Mouse (Mus musculus) mesoderm, embryonic 11.5 days (tissue): ENCODE measurements around the gene Sbk3.

ENCODE experiments used
- DNase-seq: peaks from one replicate; pipeline ENCODE4 v3.0.0-alpha.2; 2012; ENCODE audit warnings: low read depth, low spot score

Sbk3 gene

DNA sequence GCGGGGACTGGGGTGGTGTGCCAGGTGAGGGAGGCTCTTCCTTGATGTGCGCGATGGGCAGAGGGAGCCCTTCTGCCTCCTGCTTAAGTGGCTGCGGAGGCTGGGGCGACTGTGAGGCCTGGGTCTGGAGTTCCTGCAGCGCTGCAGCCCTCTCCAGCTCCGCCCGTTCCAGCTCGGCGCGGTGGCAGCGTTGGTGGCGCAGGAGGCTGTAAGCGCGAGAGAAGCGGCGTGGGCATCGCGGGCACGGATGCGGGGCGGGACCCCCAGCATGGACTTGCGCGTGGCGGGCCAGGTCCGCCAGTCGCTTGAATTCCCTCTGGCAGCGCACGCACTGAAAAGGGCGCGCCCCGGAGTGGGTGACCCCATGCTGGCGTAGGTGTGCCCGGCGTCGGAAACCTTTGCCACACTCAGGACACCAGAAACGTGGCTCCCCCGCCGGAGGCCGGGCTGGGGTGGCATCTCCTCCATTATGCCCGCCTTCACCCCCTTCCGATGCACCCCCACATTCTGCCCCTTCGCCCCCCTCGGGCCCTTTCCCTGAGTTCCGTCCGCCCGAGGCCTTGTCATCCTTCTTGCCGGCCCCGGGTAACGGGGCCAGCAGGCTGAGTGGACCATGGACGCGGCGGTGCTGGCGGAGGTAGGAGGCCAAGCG lies 22.5 kb upstream of the Sbk3 start:
- DNase-seq: no peak

DNA sequence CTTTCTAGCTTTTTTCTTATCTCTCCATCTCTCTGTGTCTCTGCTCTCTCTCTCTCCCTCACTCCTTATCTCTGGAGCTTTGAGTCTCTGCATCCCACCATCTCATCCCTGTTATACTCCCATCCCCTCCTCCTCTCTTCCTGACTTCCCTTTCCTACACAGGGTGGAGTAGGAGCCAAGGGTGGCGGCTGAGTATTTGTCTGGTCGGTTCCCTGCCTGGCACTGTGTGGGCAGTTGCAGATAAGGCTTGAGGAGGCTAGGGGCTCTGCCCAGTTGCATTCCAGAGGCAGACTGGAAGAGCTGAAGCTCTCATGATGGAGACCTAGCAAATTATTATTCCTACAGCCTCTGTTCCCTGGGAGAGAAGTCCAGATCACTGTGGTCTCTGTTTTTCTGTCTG lies 17.3 kb upstream of the Sbk3 start:
- DNase-seq: no peak

DNA sequence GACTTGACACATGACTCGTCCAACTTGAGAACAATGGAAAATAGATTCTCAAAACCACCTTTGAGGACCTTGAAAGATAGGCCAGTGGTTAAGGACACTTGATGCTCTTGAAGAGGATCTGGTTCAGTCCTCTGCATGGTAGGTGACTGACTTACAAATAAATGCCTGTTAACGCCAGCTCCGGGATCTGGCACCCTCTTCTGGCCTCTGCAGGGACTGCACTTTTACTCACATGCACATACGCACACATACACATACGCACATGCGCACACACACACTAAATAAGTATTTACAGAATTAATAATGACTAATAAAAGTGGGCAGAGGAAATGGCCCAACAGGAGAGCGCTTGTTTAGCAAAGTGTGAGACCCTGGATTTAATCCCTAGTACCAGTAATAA lies 5.9 kb upstream of the Sbk3 start:
- no peak for DNase-seq

DNA sequence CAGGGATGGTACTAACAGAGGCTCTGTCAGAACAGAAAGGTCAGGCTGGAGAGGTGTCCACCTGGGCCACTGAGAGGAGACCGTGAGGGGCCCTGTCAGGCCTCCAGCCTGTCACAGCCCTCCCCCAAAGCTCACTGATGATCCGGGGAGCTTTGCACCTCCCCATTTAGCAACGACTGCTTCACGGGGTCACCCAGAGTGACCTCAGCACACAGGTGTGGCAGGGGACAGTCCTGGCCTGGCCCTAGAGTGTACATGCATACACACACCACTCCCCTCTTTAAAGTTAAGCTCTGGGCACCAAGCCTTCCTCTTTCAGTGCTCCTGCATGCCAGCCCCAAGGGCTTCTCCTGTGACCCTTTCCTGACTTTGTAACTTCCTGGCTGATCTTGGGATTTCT lies 4.5 kb upstream of the Sbk3 start:
- no peak for DNase-seq

DNA sequence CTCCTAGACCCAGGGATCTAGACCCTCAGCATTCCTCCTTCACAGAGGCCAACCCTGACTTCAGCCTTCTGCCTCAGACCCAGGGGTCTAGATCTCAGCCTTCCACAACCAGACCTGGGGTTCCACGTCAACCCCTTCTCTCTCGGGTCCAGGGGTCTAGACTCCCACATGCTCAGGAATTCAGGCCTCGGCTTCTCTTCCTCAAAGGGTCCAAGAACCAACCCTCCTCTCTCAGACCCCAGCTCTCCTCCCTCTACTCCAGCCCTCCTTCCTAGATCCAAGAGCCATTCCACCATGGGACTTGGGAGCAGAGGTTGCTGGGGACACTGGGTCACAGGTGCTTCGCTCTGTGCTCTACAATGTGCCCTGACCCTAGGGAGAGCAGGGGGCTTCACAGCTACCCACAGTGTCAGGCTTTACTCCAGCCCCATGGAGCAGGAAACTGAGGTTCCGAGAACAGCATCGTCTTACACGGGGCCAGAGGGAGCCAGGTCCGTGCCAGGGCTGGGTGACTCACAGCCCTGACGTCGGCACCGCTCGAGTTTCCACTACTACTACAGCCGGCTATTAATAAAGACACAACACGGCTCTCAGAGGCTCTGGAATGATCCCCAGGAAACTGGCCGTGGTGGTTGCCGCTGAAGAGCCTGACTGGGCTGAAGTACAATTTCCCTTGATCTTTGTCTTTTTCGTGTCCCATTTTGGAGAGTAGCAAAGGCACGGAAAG lies 1.5 kb upstream of the Sbk3 start:
- DNase-seq: no peak

DNA sequence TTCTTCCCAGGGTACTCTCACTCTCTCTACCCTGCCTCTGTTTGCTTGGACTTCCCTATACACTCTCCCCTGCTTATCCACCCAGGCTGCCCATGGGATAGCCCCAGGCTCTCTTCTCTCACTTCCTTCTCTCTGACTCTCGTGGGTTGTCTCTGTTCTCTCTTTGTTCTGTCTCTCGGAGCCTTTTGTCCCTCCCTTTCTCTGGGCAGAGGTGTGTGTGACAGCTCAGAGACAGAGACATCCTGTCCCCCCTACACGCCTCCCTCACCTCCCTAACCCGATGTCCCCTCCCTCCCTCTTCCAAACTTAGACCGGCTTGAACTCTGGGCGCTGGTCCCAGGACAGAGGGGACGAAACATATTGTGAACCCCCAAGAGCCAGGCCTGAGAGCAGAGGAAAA lies 742 bp upstream of the Sbk3 start:
- DNase-seq: no peak

DNA sequence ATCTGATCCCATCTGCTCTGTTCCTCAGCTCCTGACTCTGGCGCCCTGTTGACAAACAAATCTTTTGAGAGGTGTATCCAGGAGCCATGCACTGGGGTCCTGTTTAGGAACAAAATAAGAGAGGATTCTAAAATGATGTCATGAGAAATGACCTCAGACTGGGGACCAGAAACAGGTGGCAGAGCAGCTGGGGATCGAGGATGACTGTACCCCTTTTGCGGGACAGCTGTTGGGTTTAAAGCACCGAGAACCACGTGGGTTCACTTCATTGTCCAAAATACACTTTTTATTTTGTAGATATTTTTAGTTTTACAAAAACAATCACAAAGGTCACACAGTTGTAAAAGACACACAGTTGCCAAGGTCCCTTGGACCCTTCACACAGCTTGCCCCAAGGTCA lies 6.0 kb downstream of the Sbk3 start:
- DNase-seq: no peak

DNA sequence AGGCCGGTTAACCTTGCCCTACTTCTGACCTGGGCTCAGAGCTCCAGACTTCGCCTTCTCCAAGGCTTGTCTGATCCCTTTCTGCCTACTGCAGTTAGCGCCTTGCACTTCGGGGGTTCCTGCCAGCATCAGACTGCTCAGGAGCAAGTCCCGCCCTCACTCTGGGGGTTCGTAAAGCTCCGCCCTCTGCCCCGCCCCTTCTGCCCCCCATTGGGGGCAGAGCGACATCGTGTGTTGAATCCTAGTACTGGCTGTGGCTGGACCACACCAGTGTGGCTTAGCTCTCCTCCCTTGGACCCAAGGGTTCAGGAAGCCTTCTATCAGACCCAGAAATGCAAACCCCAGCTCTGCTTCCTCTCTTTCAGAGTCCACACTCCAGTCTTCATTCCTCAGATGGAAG lies 6.7 kb downstream of the Sbk3 start, which contains the start of gene Sbk2:
Gene Sbk2 (minus strand): TSS at position 135 of the 400 bp plus-strand sequence.
- peak; percentile 73 for DNase-seq

DNA sequence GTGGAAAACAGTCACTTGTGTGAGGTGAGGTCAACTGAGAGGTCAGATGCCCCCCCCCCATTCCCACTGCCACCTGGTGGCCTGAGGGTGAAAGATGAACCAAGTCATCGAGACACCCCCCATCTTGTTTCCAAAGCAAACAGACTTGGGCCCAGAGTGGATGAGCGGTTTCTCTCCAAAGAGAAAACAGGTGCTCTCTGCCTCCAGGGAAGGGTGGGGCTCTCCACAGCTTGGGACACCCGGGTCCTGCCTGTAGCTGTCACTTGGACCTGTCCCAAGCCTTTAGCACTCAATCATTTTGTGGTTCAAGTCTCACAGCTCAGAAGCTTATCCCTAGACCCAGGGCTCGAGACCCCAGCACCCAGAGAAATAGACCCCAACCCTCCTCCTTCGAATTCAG lies 7.4 kb downstream of the Sbk3 start:
- no peak for DNase-seq

DNA sequence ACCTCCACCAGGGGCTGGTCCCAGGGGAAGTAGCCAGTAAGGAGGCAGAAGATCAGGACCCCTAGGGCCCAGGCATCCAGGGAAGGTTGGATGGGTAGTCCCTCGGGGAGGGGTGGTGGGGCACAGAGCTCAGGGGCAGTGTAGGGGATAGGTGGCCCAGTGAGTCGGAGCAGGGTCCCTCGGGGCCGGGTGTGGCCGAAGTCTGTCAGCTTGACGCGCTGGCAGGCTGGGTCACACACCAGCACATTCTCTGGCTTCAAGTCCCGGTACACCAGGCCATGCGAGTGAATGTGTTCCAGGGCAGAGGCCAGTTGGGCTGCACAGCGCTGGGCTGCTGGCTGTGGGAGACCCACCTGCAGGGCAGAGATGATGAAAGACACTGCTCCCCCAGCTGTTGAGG lies 13.6 kb downstream of the Sbk3 start:
- DNase-seq: no peak

DNA sequence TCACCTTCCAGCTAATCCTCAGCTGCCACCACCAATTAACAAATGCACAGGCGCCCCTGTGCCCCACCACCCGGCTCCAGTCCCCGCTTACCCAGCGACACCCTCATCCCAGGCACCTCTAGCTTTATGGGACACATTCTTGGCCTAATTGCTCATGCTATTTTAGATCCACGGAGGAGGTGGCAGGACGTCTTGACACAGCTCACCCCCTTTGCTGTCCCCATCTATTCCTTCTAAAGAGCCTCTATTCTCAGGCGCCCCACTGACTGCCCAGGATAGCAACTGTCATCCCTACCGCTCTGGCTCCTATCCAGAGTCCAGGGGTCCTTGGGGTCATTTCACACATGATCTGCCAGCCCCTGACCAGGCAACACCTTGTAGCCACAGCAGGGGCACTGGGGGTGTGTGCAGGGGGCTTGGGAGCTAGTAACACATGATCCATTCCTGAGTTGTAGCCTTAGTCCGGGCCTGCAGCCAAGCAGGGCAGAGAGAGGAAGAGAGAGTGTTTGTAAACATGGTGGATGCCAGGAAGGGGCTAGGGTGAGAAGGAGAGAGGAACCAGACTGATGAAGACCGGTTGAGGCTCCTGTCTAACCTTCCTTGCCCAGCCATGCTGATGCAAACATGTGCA lies 17.0 kb downstream of the Sbk3 start:
- no peak for DNase-seq

DNA sequence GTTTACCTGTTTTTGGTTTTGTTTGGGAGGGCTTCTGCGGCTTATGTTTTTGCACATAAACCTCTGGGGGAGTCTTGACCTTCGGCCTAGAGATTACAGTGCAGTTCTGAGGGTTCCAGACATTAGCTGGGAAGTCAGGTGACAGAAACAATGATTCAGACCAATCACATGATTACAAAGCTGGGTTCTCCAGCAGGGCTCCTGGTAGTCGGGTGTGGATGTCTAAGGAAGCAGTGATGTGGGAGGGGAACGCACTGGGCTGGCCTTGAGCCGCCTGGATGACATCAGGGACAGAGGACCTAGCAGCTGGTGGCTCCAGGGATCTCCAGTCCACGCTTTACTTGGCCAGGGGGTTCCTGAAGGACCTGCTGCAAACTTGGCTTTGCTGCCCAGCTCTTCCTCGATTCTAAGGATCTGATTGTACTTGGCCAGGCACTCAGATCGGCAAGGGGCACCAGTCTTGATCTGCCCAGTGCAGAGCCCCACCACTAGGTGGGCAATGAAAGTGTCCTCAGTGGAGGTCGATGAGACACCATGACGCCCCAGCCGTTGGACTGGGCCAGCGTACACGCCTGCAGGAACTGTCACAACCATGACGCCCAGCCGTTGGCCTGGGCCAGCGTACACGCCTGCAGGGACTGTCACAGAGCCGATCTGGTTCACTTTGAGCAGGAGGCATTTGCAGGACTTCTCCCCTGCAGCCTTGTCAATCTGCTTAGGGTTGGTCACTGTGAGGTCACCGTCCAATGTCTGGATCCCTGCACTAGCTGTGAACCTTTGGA lies 20.2 kb downstream of the Sbk3 start:
- no peak for DNase-seq

DNA sequence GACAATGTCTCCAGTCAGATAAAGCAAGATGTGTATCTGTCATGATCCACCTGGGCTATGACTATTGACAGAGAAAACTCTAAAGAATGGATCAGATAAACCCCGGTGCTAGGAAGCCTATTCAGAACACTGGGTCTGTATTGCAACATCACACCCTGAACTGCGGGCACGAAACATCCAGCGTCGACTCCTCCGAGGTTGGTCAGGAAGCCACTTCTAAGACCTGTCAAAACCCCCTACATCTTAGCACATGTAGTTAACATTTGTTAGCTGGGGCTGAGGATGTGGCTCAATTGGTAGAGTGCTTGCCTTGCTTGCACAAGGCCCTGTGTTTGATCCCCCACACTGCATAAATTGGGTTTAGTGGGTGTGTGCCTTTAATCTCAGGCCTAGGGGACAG lies 22.6 kb downstream of the Sbk3 start:
- no peak for DNase-seq

DNA sequence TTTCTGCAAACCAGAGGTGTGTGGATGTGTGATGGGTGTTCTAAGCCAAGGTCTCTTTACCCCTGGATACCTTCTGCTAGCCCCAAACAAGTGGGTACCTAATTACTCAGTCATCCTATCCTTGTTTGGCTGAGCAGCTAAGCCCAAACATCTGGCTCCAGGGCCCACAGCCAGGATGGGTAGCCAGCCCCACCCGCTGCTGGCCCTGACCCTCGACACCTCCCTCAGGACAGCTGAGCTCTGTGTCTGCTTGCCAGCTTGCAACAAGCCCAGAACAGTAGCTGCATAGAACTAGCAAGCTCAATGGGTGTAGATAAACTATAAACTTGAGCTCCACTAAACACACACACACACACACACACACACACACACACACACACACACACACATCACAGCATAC lies 23.1 kb downstream of the Sbk3 start:
- DNase-seq: no peak

DNA sequence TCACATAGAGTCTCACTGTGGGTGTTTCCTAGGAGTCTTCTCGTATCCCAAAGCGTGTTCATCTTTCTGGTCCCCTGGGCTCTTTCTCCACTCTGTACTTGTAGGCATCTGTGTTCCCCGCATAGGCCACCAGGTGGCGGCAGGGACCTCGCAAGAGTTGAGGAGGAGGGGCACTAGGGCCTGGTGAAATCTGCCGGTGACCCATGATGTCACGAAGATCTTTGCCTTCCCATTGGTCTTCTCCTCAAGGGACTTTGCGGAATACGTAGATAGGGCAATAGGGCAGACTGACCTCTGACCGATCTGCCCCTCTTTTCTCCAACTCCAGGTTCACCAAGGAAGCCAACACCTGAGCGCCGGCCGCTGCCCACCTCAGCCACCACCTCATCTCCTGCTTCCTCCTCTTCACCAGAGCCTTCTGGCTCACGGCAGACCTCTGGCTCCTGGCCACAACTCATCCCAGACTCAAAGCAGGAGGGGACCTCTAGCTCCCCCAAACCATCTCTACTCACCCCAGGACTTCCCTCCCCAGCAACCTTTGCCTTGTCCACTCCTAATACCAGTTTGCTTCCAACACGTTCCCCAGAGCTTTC lies 27.6 kb downstream of the Sbk3 start:
- peak; percentile 93 for DNase-seq

DNA sequence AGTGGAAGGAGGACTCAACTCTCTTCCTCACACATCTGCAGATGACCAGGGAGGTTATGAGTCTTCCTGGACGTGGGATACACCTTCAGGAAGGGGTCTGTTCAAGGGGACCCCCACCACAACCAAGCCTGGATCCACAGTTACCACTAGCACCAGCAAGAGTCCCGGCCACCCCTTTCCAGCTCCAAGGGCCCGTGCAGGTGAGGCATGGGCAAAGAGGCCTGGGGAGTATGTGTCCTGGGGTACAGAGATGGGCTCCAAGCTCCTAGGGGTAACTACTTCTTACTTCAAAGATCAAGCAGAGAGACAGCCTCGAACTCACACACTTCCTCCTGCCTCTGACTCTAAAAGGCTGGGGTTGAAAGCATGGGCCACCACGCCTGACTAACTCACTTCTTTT lies 28.3 kb downstream of the Sbk3 start:
- DNase-seq: no peak

DNA sequence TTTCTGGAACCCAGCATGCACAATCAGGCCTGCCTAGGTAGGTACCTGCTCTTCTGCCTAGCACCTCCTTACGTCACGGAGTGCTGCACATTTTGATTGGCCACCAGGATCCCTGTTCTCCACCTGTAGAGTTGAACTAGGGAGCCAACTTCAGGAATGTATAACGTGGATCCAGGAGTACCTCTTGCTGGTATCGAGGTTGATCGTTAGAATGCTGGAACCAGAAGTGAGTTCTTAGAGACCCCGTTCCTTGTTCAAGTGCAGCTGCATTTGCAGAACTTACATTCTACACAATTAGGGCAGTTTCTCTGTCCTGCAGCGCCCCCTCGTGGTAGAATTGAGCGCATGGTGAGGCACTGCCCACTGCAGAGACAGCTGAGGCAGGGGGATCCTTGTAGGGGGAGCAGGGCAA lies 30.9 kb downstream of the Sbk3 start:
- DNase-seq: peak; percentile 82

DNA sequence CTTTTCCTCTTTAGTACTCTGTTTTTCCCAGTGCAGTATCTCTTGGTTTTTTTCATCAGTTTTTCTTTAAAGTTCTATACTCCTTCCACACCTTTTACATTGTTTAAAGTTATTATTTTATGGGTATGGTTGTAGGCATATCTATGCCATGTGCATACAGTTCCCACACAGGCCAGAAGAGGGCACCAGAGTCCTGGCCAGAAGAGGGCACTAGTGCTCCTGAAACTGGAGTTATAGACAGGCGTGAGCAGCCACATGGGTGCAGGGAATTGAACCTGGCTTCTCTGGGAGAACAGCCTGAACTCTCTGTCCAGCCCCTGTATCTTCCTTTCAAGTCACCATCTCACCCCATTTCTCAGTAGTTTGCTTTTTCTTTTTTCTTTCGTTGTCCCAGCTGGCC lies 32.5 kb downstream of the Sbk3 start:
- DNase-seq: peak; percentile 69

DNA sequence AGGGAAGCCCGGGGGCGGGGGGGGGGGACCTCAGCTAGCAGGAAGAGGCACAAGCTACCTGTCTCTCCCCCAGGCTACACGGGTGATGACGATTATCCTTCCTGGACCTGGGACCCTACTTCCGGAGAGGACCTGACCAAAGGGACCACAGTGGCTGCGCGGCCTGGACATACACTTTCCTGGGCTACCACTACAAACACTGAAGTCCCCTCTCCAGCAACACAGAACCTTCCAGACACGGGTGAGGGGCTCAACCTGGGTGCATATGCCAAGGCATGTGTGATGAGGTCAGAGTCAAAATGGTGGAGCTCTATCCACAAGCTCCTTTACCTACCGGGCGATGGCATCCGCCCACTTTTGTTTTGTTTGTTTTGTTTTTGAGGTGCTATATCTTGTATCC lies 33.6 kb downstream of the Sbk3 start:
- no peak for DNase-seq

DNA sequence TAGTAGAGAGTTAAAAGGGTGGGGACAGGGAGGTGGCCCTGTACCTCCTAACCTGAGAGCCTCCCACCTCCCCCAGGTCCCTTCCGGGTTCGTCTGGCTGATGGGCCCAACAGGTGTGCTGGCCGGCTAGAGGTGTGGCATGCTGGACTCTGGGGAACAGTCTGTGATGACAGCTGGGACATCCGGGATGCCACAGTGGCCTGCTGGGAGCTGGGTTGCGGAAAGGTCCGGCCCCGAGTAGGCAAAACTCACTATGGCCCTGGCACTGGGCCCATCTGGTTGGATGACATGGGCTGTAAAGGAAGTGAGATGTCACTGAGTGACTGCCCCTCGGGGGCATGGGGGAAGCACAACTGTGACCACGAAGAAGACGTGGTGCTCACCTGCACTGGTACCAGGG lies 34.1 kb downstream of the Sbk3 start:
- DNase-seq: no peak

DNA sequence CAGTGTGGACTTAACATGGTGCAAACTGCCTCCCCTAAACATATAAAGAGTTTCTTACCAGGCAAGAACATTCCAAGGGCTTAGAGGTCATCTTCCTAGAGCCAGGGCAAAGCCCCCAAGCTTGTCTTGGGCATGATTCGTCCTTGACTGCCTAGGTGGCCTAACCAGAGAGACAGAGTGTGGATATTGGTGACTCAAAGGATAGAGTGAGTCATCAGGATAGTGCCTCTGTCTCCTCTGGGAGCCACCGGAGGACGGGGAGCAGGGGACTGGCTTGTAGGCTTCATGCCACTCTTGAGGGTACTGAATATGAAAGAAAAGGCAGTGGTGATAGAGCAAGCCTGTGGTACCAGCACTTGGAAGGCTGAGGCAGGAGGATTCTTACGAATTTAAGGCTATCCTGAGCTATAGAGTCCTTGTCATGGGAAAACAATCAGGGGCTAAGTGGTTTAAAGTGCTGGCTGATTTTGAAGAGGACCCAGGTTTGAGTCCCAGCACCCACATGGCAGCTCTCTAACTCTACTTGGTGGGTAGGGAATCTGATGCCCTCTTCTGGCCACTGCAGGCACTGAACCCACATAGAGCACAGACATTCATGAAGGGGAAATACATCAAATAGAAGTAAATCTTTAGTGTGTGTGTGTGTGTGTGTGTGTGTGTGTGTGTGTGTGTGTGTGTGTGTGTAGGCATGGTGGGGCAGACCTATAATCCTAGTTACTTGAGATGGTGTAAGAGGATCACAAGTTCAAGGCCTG lies 36.6 kb downstream of the Sbk3 start:
- DNase-seq: no peak
